Mouse (Mus musculus) olfactory bulb, adult 2 months (tissue): Measurements from ENCODE around the gene Kdm1b.

Source experiments
- CTCF ChIP-seq: fragments of 200-500 bp; IDR thresholded peaks from 2 replicates; pipeline ENCODE4 v1.5.1; 2012; ENCODE audit warnings: low read depth, mild to moderate bottlenecking, low read length, moderate library complexity; ENCODE audit not compliant: insufficient read depth
- POLR2A ChIP-seq: fragments of 200-500 bp; IDR thresholded peaks from 2 replicates; pipeline ENCODE4 v1.6.1; 2012; ENCODE audit warnings: mild to moderate bottlenecking, low read depth, low read length, moderate library complexity; ENCODE audit not compliant: insufficient read depth

DNA sequence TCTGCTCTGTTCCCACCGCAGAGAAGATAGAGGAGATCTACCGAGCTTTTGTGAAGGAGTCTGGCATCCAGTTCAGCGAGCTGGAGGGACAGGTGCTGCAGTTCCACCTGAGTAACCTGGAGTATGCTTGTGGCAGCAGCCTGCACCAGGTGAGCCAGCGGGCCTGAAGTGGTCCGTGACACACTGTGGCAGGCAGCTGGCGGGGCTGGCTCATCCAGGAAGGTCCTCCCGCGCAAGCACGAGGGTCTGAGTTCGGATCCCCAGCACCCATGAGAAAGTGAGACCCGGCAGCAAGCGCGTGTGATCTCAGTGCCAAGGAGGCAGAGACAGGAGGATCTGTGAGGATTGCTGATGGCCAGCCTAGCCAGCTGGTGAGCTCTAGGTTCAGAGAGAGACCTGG lies 28.6 kb downstream of the Kdm1b start:
- TF ChIP-seq CTCF (no peak), POLR2A (no peak)
